Mouse (Mus musculus) stomach, postnatal 0 days (tissue): Measurements from ENCODE around the gene Rptor.

Source experiments
- CTCF ChIP-seq: IDR thresholded peaks from 2 replicates; pipeline ENCODE4 v1.5.1; 2016; ENCODE audit warnings: antibody characterized with exemption, low read depth, mild to moderate bottlenecking, moderate library complexity
- EP300 ChIP-seq: optimal IDR thresholded peaks from 2 replicates; pipeline ENCODE3; 2016; ENCODE audit warnings: antibody characterized with exemption

DNA sequence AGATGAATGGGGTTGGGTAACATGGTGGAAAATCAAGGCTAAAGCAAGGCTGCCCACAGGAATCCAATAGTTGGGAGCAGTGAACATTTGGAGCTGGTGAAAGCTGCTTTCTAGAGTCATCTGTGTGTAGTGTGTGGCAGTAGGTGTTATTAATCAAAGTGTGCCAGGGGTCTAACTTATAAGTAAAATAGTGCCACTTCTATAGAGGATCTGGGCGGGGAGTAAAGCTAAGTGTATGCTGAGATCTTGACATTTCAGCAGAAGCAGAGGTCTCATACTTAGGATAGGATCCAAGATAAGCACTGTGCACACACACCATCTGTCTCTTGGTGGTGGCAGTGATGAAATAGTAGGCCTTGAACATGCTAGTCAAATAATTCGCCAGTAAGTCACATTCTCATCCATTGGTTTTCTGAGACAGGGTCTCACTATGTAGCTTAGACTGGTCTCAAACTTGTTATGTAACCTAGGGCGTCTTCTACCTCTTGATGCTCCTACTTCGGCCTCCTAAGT is 33.7 kb downstream of the Rptor start:
- TF ChIP-seq CTCF, result no peak
- no peak for TF ChIP-seq EP300
